Mouse (Mus musculus) small intestine, adult 2 months (tissue): ENCODE results near the gene Traf3ip3.

Experiments
- CTCF ChIP-seq: fragments of 200-500 bp; IDR thresholded peaks from 2 replicates; pipeline ENCODE4 v1.5.1; 2012; ENCODE audit warnings: low read depth, mild to moderate bottlenecking, control low read depth, inconsistent platforms, low read length, moderate library complexity, mixed read lengths; ENCODE audit not compliant: insufficient replicate concordance, insufficient read length; ENCODE audit errors: extremely low read depth
- POLR2A ChIP-seq: fragments of 200-500 bp; IDR thresholded peaks from 2 replicates; pipeline ENCODE4 v1.6.1; 2012; ENCODE audit warnings: low read depth, mild to moderate bottlenecking, control low read depth, inconsistent platforms, low read length, moderate library complexity

- no peak for TF ChIP-seq CTCF
- no peak for TF ChIP-seq POLR2A
Observed at GRCm38 (mm10) chr1:193132385-193132784, 69.1 kb downstream of the Traf3ip3 start.
